Mouse (Mus musculus) MEL (cell line): ENCODE measurements around the gene Dxo. TPM values are rescaled to one million over a fixed set of nuclear protein-coding genes. Genes with fewer than 3 reads are reported as not detected.
"Not testable (repeated sequence)": the region's sequence is repeated elsewhere in the genome, so short reads cannot be mapped to it uniquely, and the experiment has no call there.

ENCODE experiments used
- DNase-seq: peaks from one replicate; pipeline ENCODE4 v3.0.0; 2011; ENCODE audit warnings: low read depth, low spot score
- H3K27ac ChIP-seq: 2 replicates; pipeline ENCODE4 v1.5.1; 2012; ENCODE audit warnings: low read depth, mild to moderate bottlenecking, control low read depth, low read length, moderate library complexity; ENCODE audit not compliant: control insufficient read depth
- H3K27me3 ChIP-seq, 2 experiments: fragments of 150-350 bp in 1 of 2; sonication (generic) in 1 of 2; 2 replicates each; pipeline ENCODE4 v1.6.1; 2012; ENCODE audit warnings: low read length in 2 of 2, mild to moderate bottlenecking in 2 of 2, improper control_type of control experiment in 1 of 2, moderate library complexity in 1 of 2; ENCODE audit not compliant: insufficient read depth in 2 of 2, control insufficient read depth in 1 of 2
- H3K36me3 ChIP-seq, 2 experiments: 2 replicates each; pipeline ENCODE4 v1.6.1; 2012 to 2014; ENCODE audit warnings: low read length in 2 of 2, improper control_type of control experiment in 1 of 2, inconsistent platforms in 1 of 2, mild to moderate bottlenecking in 1 of 2; ENCODE audit not compliant: insufficient read depth in 2 of 2, control insufficient read depth in 1 of 2
- H3K4me1 ChIP-seq, 2 experiments: fragments of 150-350 bp in 1 of 2; sonication (generic) in 1 of 2; 2 replicates each; pipeline ENCODE4 v1.6.1; 2012; ENCODE audit warnings: low read length in 2 of 2, improper control_type of control experiment in 1 of 2, mild to moderate bottlenecking in 1 of 2; ENCODE audit not compliant: insufficient read depth in 2 of 2, control insufficient read depth in 1 of 2
- H3K4me3 ChIP-seq, 2 experiments: fragments of 150-350 bp in 1 of 2; sonication (generic) in 1 of 2; 2 replicates each; pipeline ENCODE4 v1.5.1; 2012; ENCODE audit warnings: low read depth in 2 of 2, low read length in 2 of 2, mild to moderate bottlenecking in 2 of 2, moderate library complexity in 2 of 2, control low read depth in 1 of 2, improper control_type of control experiment in 1 of 2; ENCODE audit not compliant: control insufficient read depth in 1 of 2, insufficient read depth in 1 of 2
- H3K79me2 ChIP-seq: 2 replicates; pipeline ENCODE4 v1.6.1; 2012; ENCODE audit warnings: mild to moderate bottlenecking, low read length, moderate library complexity; ENCODE audit not compliant: control insufficient read depth, poor library complexity, insufficient read depth
- H3K9ac ChIP-seq: 2 replicates; pipeline ENCODE4 v1.6.1; 2012; ENCODE audit warnings: low read depth, mild to moderate bottlenecking, control low read depth, low read length, moderate library complexity; ENCODE audit not compliant: control insufficient read depth, poor library complexity, severe bottlenecking
- H3K9me3 ChIP-seq: fragments of 150-350 bp; sonication (generic); replicated peaks from 2 replicates; pipeline ENCODE4 v1.6.1; 2012; ENCODE audit warnings: mild to moderate bottlenecking, low read length, improper control_type of control experiment, moderate library complexity; ENCODE audit not compliant: insufficient read depth
- BHLHE40 ChIP-seq: IDR thresholded peaks from 2 replicates; pipeline ENCODE4 v1.6.1; 2012; ENCODE audit warnings: low read depth, mild to moderate bottlenecking, inconsistent platforms, low read length, improper control_type of control experiment, borderline replicate concordance
- E2F4 ChIP-seq: IDR thresholded peaks from 2 replicates; pipeline ENCODE4 v1.6.1; 2011; ENCODE audit warnings: low read depth, low read length, improper control_type of control experiment, borderline replicate concordance
- EP300 ChIP-seq, 2 experiments: IDR thresholded peaks; 2 replicates each; pipeline ENCODE4 v1.6.1; 2011; ENCODE audit warnings: improper control_type of control experiment in 2 of 2, low read length in 2 of 2, low read depth in 1 of 2, mild to moderate bottlenecking in 1 of 2
- ETS1 ChIP-seq: IDR thresholded peaks from 2 replicates; pipeline ENCODE4 v1.6.1; 2012; ENCODE audit warnings: low read depth, mild to moderate bottlenecking, inconsistent platforms, low read length, improper control_type of control experiment, moderate library complexity
- GATA1 ChIP-seq: IDR thresholded peaks from 2 replicates; pipeline ENCODE4 v1.6.1; 2011; ENCODE audit warnings: low read depth, low read length, improper control_type of control experiment
- HCFC1 ChIP-seq: IDR thresholded peaks from 2 replicates; pipeline ENCODE4 v1.6.1; 2012; ENCODE audit warnings: low read depth, mild to moderate bottlenecking, inconsistent platforms, low read length, improper control_type of control experiment, moderate library complexity
- JUND ChIP-seq: IDR thresholded peaks from 2 replicates; pipeline ENCODE4 v1.6.1; 2011; ENCODE audit warnings: low read depth, mild to moderate bottlenecking, improper control_type of control experiment, low read length
- MAZ ChIP-seq: IDR thresholded peaks from 2 replicates; pipeline ENCODE4 v1.6.1; 2012; ENCODE audit warnings: low read depth, mild to moderate bottlenecking, inconsistent platforms, low read length, improper control_type of control experiment
- MYC ChIP-seq: IDR thresholded peaks from 2 replicates; pipeline ENCODE4 v1.6.1; 2011; ENCODE audit warnings: low read depth, mild to moderate bottlenecking, low read length, improper control_type of control experiment, moderate library complexity
- NRF1 ChIP-seq: IDR thresholded peaks from 2 replicates; pipeline ENCODE4 v1.6.1; 2014; ENCODE audit warnings: low read depth, mild to moderate bottlenecking, inconsistent platforms, low read length, improper control_type of control experiment, moderate library complexity; ENCODE audit not compliant: poor library complexity, insufficient read depth, severe bottlenecking
- POLR2AphosphoS2 ChIP-seq: IDR thresholded peaks from 2 replicates; pipeline ENCODE4 v1.6.1; 2011; ENCODE audit warnings: low read length, improper control_type of control experiment
- RAD21 ChIP-seq: IDR thresholded peaks from 2 replicates; pipeline ENCODE4 v1.6.1; 2011; ENCODE audit warnings: mild to moderate bottlenecking, low read depth, low read length, improper control_type of control experiment
- RCOR1 ChIP-seq: IDR thresholded peaks from 2 replicates; pipeline ENCODE4 v1.6.1; 2012; ENCODE audit warnings: low read depth, mild to moderate bottlenecking, inconsistent platforms, low read length, improper control_type of control experiment
- TAL1 ChIP-seq: IDR thresholded peaks from 2 replicates; pipeline ENCODE4 v1.6.1; 2012; ENCODE audit warnings: mild to moderate bottlenecking, inconsistent platforms, low read length, moderate library complexity, mixed read lengths
- ZNF384 ChIP-seq: IDR thresholded peaks from 2 replicates; pipeline ENCODE4 v1.6.1; 2012; ENCODE audit warnings: low read depth, mild to moderate bottlenecking, inconsistent platforms, low read length, improper control_type of control experiment
- polyA plus RNA-seq, 2 experiments: library from polyadenylated mRNA; stranded (reverse) in 1 of 2; unstranded in 1 of 2; fragments of >175 nt in 1 of 2; fragments of >200 nt in 1 of 2; gene quantifications; 2 replicates each; pipeline versions ENCODE4 v1.2.1 to v1.2.4; 2012; ENCODE audit warnings: low replicate concordance in 2 of 2, low read depth in 1 of 2; ENCODE audit not compliant: insufficient read length in 2 of 2, insufficient read depth in 1 of 2, missing spikeins in 1 of 2
- total RNA-seq: library from RNA; depleted of rRNA; stranded (reverse); fragments of 300-350 nt; gene quantifications from 2 replicates; pipeline ENCODE4 v1.2.3, GENCODE M21; 2012

Gene Dxo
- total and polyA plus RNA-seq, 3 experiments: 18.0 to 39.7 TPM; not detected in 1

DNA sequence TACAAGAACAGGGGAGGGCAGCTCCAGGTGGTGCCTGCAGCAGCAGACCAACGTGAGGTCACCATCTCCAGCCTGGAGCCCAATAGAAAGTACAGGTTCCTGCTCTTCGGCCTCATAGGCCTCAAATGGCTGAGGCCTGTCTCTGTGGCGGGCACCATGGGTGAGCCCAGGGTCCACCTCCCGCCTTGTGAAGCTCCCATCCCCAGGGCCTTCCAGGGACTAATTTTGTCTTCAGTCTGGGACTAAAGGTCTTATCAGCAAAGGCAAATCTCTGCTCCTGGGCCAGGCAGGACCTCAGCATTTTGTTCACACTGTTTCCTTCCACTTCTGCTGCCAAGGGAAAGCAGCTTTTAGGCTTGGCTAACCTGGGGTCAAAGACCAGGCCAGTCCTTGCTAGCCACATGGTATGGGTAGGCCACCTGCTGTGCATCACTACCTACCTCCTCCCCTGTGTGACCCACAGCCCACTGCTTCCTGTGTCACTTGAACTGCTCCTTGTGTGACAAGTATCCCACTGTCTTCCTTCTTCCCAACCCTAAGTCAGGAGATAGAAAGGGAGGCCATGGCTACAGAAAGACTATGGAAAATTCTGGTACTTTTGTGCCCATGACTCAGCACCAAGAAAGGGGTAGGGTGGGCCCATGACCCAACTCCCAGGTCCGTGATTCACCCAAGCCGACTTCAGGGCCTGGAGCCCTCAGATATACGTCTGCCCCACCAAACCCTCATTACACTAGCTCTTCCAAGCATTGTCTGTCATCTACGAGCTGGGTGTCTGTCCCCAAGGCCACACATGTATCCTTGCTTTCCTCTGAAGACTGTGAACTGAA is 40.3 kb upstream of the Dxo start:
- TF ChIP-seq POLR2AphosphoS2: no peak
- no peak for TF ChIP-seq JUND
- no peak for TF ChIP-seq GATA1
- TF ChIP-seq ZNF384: no peak
- no peak for TF ChIP-seq RAD21
- TF ChIP-seq ETS1: no peak
- no peak for TF ChIP-seq HCFC1
- TF ChIP-seq TAL1: no peak
- TF ChIP-seq E2F4: no peak
- TF ChIP-seq BHLHE40: no peak
- no peak for TF ChIP-seq EP300 (IDR thresholded peaks at IDR 0.05; ENCODE audit: low read depth in 1 of 2, low read length in 2 of 2)
- no peak for TF ChIP-seq MYC
- TF ChIP-seq NRF1: no peak
- TF ChIP-seq MAZ: no peak
- TF ChIP-seq RCOR1: no peak
- no peaks in the 10 kb centered on the region for H3K4me1 ChIP-seq
- DNase-seq: no peak
- H3K36me3 ChIP-seq: no peaks in the 10 kb centered on the region
- H3K79me2 ChIP-seq: no peaks in the 10 kb centered on the region
- H3K4me3 ChIP-seq: no peak overlapping the region
- H3K9me3 ChIP-seq: no peaks in the 10 kb centered on the region
- H3K27ac ChIP-seq: no peak overlapping the region
- no peak overlapping the region for H3K9ac ChIP-seq
- no peaks in the 10 kb centered on the region for H3K27me3 ChIP-seq

GRCm38 (mm10) chr17:34797211-34797995 is 39.4 kb upstream of the Dxo start:
- H3K9ac ChIP-seq, H3K36me3 ChIP-seq, DNase-seq, H3K4me3 ChIP-seq, H3K4me1 ChIP-seq, H3K79me2 ChIP-seq, H3K9me3 ChIP-seq, H3K27me3 ChIP-seq, H3K27ac ChIP-seq: not testable (repeated sequence)

DNA sequence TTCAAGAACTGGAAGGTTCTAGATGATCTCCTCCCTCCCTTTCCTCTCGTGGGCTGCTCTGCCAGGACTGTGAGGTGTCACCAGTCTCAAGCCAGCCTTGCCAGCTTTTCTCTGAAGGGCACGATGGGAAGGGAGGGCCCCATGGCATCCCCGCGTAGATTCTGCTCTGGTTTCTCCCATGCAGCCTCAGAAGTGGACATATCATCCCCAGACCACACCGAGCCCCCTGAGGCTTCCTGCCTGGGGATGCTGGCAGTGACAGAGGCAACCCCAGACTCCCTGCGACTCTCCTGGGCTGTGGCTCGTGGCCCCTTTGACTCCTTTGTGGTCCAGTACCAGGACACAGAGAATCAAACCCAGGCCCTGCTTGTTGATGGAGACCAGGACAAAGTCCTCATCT is 38.7 kb upstream of the Dxo start:
- H3K4me3 ChIP-seq, H3K9ac ChIP-seq, DNase-seq, H3K36me3 ChIP-seq, H3K9me3 ChIP-seq, H3K79me2 ChIP-seq, H3K27me3 ChIP-seq, H3K4me1 ChIP-seq, H3K27ac ChIP-seq: not testable (repeated sequence)
